Mouse (Mus musculus): ENCODE data around the gene Scml2.
"Not testable (repeated sequence)": the region's sequence is repeated elsewhere in the genome, so short reads cannot be mapped to it uniquely, and the experiment has no call there.

Gene Scml2

GRCm38 (mm10) chrX:161116893-161117292 is at the start of gene Scml2:
Gene Scml2, plus strand, starts transcription at chrX:161117193.
- DNase-seq, result not testable (repeated sequence)

GRCm38 (mm10) chrX:161075576-161075975 is 41.4 kb upstream of the Scml2 start:
- not testable (repeated sequence) for DNase-seq

DNA sequence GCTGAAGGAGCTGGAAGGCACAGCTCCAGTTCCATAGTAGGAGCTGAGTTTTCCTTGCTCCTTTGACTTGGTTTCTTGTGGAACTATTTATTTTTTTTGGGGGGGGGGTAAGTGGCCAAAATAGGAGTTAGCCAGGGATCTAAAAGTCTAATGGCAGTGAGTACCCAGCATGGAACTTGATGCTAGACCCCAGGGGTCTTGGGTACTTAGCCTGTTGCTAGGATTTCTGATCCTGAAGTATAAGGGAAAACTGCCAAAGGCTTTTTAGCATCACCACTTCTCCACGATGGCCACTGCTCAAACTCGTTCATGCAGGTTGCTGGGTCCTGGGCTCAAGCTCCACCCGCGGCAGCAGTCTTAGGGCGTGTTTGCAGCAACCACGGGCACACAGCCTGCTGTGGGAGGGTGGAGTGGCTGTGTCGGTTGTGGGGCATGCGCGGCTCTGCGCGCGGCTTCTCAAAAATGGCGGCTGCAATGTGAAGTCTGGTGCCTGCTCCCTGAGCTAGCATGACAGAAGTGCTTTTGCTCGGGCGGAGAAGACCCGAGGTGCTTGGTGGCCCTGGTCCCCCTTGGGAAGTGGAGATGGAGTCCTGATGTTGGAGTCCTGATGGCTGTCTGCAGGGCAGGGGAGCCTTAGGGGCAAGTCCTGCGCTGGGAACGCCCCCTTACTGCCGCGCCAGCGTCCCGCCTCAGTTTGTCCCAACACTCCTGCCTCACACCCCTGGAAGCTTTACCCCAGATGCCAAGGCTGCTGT is 45.5 kb downstream of the Scml2 start:
- DNase-seq, result peak; percentile 2 to 38

DNA sequence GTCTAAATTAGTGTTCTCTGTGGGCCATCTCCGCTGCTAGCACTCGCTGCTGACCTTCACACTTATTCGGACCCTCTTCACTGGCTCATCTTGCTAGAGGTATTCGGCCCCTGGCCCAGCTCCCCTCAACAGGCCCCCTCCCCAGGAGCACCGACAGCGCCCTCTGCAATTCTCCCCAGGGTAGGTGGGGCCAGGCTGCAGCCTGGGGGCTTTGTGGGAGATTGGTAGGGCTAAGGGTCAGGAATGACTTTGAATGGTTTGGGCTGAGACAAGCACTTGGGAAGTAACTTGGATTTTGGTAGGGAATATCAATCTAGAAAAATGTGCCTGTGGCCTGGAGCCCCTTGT is 46.0 kb downstream of the Scml2 start:
- no peak for DNase-seq

DNA sequence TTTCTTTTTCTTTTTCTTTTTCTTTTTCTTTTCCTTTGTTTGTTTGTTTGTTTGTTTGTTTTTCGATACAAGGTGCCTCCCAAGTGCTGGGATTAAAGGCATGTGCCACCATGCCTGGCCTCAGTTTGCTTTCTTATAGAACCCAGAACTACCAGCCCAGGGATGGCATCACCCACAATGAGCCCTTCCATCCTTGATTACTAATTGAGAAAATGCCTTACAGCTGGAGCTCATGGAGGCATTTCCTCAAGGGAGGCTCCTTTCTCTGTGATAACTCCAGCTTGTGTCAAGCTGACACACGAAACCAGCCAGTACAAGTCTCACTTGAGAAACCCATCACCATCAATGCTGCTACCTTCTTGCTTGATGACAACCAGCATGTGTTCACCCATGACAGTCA is 170.2 kb downstream of the Scml2 start, which contains the start of gene Gm15262:
Gm15262 (plus strand) TSS at position 301 of the 400 bp plus-strand sequence.
- DNase-seq, result not testable (repeated sequence)

Data from B cell, adult 2 months (primary cell).